In the genomic region with DNA sequence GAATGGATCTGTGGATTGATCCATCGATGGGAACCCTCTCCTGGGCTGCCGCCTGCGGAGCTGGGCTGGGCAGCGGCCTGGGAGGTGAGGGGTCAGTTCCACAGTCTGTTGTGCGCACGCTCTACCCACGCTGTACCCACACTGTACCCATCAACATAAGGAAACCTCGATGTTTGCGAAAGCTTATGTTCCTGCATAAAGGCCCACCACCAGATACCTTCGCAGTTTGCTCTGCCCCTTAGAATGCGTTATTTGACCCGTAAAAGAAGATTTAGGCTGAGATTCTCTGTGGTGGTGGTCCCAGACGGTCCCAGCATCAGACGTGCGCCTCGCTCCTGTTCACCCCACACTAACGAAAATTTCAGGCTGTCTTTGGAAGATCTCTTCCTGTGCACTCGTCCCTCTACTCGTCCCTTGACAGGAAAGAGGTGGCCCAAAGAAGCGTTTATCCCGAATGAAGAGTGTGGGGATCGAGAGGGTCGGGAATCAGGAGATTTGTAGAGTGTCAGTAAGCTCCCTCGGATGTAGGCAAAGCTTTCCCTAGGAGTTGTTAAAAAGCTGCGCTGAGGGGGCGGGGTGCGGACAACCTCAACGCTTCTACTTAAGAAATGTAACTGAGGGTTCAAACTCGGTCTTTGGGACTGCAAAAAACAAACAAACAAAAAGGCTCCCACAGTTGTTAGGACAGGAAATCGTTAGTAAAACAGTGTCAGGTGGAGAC, we compare ENCODE assay signal across 9 mouse cellular contexts.
DNase-seq lines count a peak whose midpoint lies in the region; ATAC-seq and TF ChIP-seq lines count a peak whose summit lies in the region.
"Had no signal": no experiment of that assay in that cellular context is flagged by ENCODE, and none has a peak within 500 bp of the region (broad histone marks: within the 10 kb centered on the region; RNA-seq: fewer than 3 reads in every experiment).

No protein-coding gene starts in this region.

- H3K9ac ChIP-seq in heart, postnatal 0 days (replicated peaks; ENCODE audit: low read depth, low read length): no peak overlapping the region
- H3K9ac ChIP-seq in forebrain, embryonic 12.5 days: peak overlapping the region; percentile 64
- H3K9ac ChIP-seq in limb, embryonic 11.5 days (ENCODE audit: low read length): no peak overlapping the region
- H3K9ac ChIP-seq in stomach, postnatal 0 days (ENCODE audit: low read length): no peak overlapping the region

- no peaks in the 10 kb centered on the region for H3K36me3 ChIP-seq in heart, postnatal 0 days (replicated peaks; ENCODE audit: control insufficient read depth, insufficient read depth, low read length)
- no peaks in the 10 kb centered on the region for H3K36me3 ChIP-seq in forebrain, embryonic 12.5 days (replicated peaks)
- H3K36me3 ChIP-seq in limb, embryonic 11.5 days (ENCODE audit: control insufficient read depth, insufficient read depth, low read length): no peaks in the 10 kb centered on the region
- H3K36me3 ChIP-seq in stomach, postnatal 0 days (ENCODE audit: control insufficient read depth, insufficient read depth, low read length): no peaks in the 10 kb centered on the region
- H3K36me3 ChIP-seq: G1E had no signal

- peak overlapping the region; percentile 8; the same call in 1 of the 2 replicates for H3K4me3 ChIP-seq in heart, postnatal 0 days (ENCODE audit: low read depth, low read length)
- H3K4me3 ChIP-seq in bone marrow macrophage, adult 2 months (ENCODE audit: insufficient read depth, low read length): 0 out of 2 replicates have a peak overlapping the region, but pooled peaks have one; percentile 1
- H3K4me3 ChIP-seq in forebrain, embryonic 12.5 days (replicated peaks): peak overlapping the region; percentile 31
- H3K4me3 ChIP-seq in limb, embryonic 11.5 days (ENCODE audit: low read depth, low read length): no peak overlapping the region
- peak overlapping the region; percentile 6; the same call in 1 of the 2 replicates for H3K4me3 ChIP-seq in stomach, postnatal 0 days (ENCODE audit: low read depth, low read length)

- H3K9me3 ChIP-seq in heart, postnatal 0 days (replicated peaks; ENCODE audit: control insufficient read depth, low read length): no peaks in the 10 kb centered on the region
- no peaks in the 10 kb centered on the region for H3K9me3 ChIP-seq in forebrain, embryonic 12.5 days
- H3K9me3 ChIP-seq in limb, embryonic 11.5 days (ENCODE audit: control insufficient read depth, low read length): no peaks in the 10 kb centered on the region
- H3K9me3 ChIP-seq in stomach, postnatal 0 days (ENCODE audit: control insufficient read depth, low read length): no peaks in the 10 kb centered on the region
- H3K9me3 ChIP-seq: G1E had no signal

- no peak for TF ChIP-seq EP300 in heart, postnatal 0 days (IDR thresholded peaks at IDR 0.05; ENCODE audit: low read depth)
- TF ChIP-seq EP300 in stomach, postnatal 0 days (optimal IDR thresholded peaks at IDR 0.05): no peak

- DNase-seq in heart, postnatal 0 days (ENCODE audit: low spot score): no peak
- no peak for DNase-seq in heart, postnatal 14 days
- DNase-seq in limb, embryonic 11.5 days (ENCODE audit: low spot score): peak; percentile 54
- no peak for DNase-seq in stomach, postnatal 0 days (ENCODE audit: low spot score)
- no peak for DNase-seq in adrenal gland, postnatal 25 days
- DNase-seq in spleen, adult 18-20 months: no peak

- 0 out of 2 replicates have a peak overlapping the region, but pooled peaks have one; percentile 3 for H3K4me2 ChIP-seq in heart, postnatal 0 days (ENCODE audit: low read depth, low read length)
- H3K4me2 ChIP-seq in forebrain, embryonic 12.5 days: peak overlapping the region; percentile 62
- no peak overlapping the region for H3K4me2 ChIP-seq in limb, embryonic 11.5 days (ENCODE audit: low read depth, severe bottlenecking)
- no peak overlapping the region for H3K4me2 ChIP-seq in stomach, postnatal 0 days (replicated peaks; ENCODE audit: low read depth)

- no peak for TF ChIP-seq POLR2A in bone marrow macrophage, adult 2 months (IDR thresholded peaks at IDR 0.05; ENCODE audit: borderline replicate concordance, low read depth, low read length)

- H3K27ac ChIP-seq in heart, postnatal 0 days (ENCODE audit: low read depth): no peak overlapping the region
- no peak overlapping the region for H3K27ac ChIP-seq in bone marrow macrophage, adult 2 months (ENCODE audit: insufficient read depth, low read depth, low read length)
- H3K27ac ChIP-seq in forebrain, embryonic 12.5 days: peak overlapping the region; percentile 96
- H3K27ac ChIP-seq in limb, embryonic 11.5 days (replicated peaks; ENCODE audit: low read depth, low read length): no peak overlapping the region
- H3K27ac ChIP-seq in stomach, postnatal 0 days (replicated peaks): no peak overlapping the region

- H3K27me3 ChIP-seq in heart, postnatal 0 days (ENCODE audit: control insufficient read depth, insufficient read depth, low read length): peaks cover 57% of the 10 kb centered on the region
- H3K27me3 ChIP-seq in forebrain, embryonic 12.5 days: no peaks in the 10 kb centered on the region
- H3K27me3 ChIP-seq in limb, embryonic 11.5 days (ENCODE audit: control insufficient read depth, insufficient read depth, low read length): peaks cover 32% of the 10 kb centered on the region
- peaks cover 12% of the 10 kb centered on the region; the same call in 1 of the 2 replicates for H3K27me3 ChIP-seq in stomach, postnatal 0 days (ENCODE audit: control insufficient read depth, insufficient read depth, low read length)

- TF ChIP-seq CTCF in heart, postnatal 0 days (IDR thresholded peaks at IDR 0.05; ENCODE audit: low read depth): no peak
- TF ChIP-seq CTCF in bone marrow macrophage, adult 2 months (IDR thresholded peaks at IDR 0.05; ENCODE audit: low read depth, low read length): no peak
- TF ChIP-seq CTCF in stomach, postnatal 0 days (IDR thresholded peaks at IDR 0.05; ENCODE audit: low read depth): no peak

- no peak for ATAC-seq in heart, postnatal 0 days (ENCODE audit: insufficient read depth, low read depth)
- ATAC-seq in forebrain, embryonic 12.5 days (ENCODE audit: low FRiP score): no peak
- no peak for ATAC-seq in limb, embryonic 11.5 days (ENCODE audit: insufficient number of reproducible peaks, low FRiP score, low TSS enrichment, low read depth)
- no peak for ATAC-seq in stomach, postnatal 0 days (ENCODE audit: low FRiP score, low TSS enrichment)

- H3K4me1 ChIP-seq in heart, postnatal 0 days (ENCODE audit: control insufficient read depth, insufficient read depth): 0 out of 2 replicates have a peak, but pooled peaks cover 4% of the 10 kb centered on the region
- H3K4me1 ChIP-seq in bone marrow macrophage, adult 2 months (ENCODE audit: control insufficient read depth, insufficient read depth, low read length): peaks cover 3% of the 10 kb centered on the region; the same call in 1 of the 2 replicates
- H3K4me1 ChIP-seq in forebrain, embryonic 12.5 days: peaks cover 52% of the 10 kb centered on the region
- no peaks in the 10 kb centered on the region for H3K4me1 ChIP-seq in limb, embryonic 11.5 days (ENCODE audit: control insufficient read depth, insufficient read depth, low read length)
- no peaks in the 10 kb centered on the region for H3K4me1 ChIP-seq in stomach, postnatal 0 days (replicated peaks; ENCODE audit: control insufficient read depth, insufficient read depth)

- 5% methylated on average over 30 of the region's 30 CpGs for WGBS in heart, postnatal 0 days
- under 1% methylated on average over 30 of the region's 30 CpGs for WGBS in forebrain, embryonic 12.5 days
- whole genome bisulfite sequencing in limb, embryonic 11.5 days: under 1% methylated on average over 30 of the region's 30 CpGs
- WGBS in stomach, postnatal 0 days: 4% methylated on average over 30 of the region's 30 CpGs

- intact Hi-C loops in heart, postnatal 14 days (cut with DNase I): loop anchor here (5.0 kb wide), 2 partner anchors 124 to 629 kb away; partner anchors contain the start of gene Tmem161b

Comparison
In these comparisons a context has a peak if more than half of its experiments do, and no peak if none do; other contexts are left out.
1. H3K4me2 ChIP-seq: peak in heart, postnatal 0 days (single experiment) and forebrain, embryonic 12.5 days (single experiment); none in limb, embryonic 11.5 days (single experiment) and stomach, postnatal 0 days (single experiment).